Mouse (Mus musculus) heart, postnatal 14 days (tissue): ENCODE results near the gene Morc2a. TPM values are rescaled to one million over a fixed set of nuclear protein-coding genes. Genes with fewer than 3 reads are reported as not detected.

Source experiments
- DNase-seq, 2 experiments: peaks; one replicate each; pipeline ENCODE4 v3.0.0; 2021 to 2022
- intact Hi-C: fragments of 180-260 bp; cut with DNase I; formaldehyde crosslinking; loops from one replicate; pipeline ENCODE4 v1.15.1; 2025
- long read RNA-seq, 2 experiments: library from polyadenylated mRNA; stranded (forward); transcript quantifications; one replicate each; pipeline ENCODE4 v2.0.0; 2021
- total RNA-seq, 2 experiments: library from RNA; stranded (reverse); gene quantifications; 2 replicates each; pipeline ENCODE4 v1.2.3; 2021

The Morc2a gene
- total RNA-seq: 10 to 100 TPM; 23.1 to 27.4 TPM
- long read RNA-seq, experiment 1, full-length matches to known transcripts: 4 of 15 reads
- long read RNA-seq, experiment 1, partial matches to known transcripts: 6 of 15 reads
- long read RNA-seq, experiment 1, other reads (novel, unspliced or antisense): 5 of 15 reads
- long read RNA-seq, experiment 2, full-length matches to known transcripts: 1 of 9 reads
- long read RNA-seq, experiment 2, partial matches to known transcripts: 4 of 9 reads
- long read RNA-seq, experiment 2, other reads (novel, unspliced or antisense): 4 of 9 reads

DNA sequence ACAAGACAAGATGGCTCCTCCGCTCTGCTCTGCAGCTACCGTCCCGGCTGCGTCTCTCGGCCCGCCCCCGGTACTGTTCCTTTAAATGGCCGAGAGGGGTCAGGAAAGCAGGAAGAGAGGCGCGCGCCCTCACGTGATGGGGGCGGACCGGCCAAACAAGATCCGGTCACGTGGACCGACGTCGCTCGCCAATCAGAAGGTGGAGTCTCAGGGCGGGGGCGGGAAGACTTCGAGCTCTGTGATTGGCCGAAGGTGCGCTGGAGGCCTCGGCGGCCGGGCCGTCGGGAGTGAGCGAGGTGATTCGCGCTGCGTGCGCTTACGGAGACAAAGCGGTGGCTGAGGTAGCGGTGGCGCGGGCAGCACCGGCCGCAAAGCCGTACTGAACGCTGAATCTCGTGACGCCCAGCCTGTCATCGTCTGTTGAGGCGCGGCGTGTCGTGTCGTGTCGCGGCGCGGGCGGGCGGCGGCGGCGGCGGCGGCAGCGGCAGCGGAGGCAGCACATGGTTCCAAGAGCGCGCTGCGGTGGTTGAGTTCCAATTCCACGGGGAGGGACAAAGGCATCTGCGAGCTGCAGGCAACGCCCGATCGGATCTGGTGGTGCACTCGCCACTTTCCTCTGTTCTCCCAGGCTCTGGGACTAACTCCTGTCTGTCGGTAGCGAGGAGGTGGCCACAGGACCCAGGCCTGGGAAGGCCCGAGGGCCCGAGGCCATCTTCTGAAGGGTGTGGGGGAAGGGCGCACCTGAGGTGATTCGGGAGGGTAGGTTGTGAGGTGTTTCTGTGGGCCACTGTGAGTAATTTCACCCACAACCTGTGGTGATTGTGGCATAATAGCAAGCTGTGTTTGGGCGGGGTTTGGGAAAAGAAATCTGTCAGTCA lies at the start of gene Morc2a:
Gene Morc2a, plus strand, starts transcription at position 228 of the 878 bp plus-strand sequence.
- intact Hi-C loops: loop anchor here (5.0 kb wide), 1 partner anchor 112 kb away; no protein-coding TSS in a partner anchor
- peak; percentile 96 for DNase-seq

DNA sequence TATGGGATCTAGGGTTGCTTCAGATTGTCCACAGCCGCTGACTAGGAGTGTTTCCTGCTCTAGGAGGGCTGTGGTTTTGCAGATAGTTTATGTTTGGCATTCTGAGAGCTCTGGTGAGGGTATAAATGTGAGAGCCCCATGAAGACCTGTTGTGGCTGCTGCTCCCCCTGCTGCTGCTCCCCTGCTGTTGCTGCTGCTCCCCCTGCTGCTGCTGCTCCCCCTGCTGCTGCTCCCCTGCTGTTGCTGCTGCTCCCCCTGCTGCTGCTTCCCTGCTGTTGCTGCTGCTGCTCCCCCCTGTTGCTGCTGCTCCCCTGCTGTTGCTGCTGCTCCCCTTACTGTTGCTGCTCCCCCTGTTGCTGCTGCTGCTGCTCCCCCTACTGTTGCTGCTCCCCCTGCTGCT lies 47.0 kb upstream of the Morc2a start:
- DNase-seq: peak; percentile 15 to 19
- intact Hi-C loops: loop anchor here (1.0 to 5.0 kb wide), 2 partner anchors 67 to 85 kb away; no protein-coding TSS in a partner anchor

- DNase-seq: peak; percentile 23 to 31
- intact Hi-C loops: loop anchor here (5.0 kb wide), 1 partner anchor 85 kb away; no protein-coding TSS in a partner anchor
Observed at GRCm38 (mm10) chr11:3602687-3603086, 46.3 kb upstream of the Morc2a start.

DNA sequence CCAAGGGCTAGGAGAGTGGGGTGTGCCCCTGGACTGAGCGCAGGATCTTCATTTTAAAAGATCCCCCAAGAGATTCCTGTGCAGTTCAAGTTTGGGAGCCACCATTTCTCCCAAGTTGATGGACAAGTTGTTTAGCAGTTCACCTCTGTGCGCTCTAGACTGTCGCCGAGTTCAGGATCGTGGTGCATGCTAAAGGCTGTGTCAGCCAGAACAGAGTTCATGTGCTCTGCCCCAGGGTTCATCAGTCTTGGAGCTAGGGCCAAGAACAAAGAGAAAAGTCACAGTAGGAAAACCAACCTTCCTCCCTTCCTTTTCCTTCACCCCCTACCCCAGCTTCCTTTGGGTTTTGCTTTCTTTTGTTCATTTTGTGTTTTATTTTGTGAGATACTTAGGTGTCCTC lies 42.5 kb upstream of the Morc2a start:
- intact Hi-C loops: no loop called here
- DNase-seq: no peak

- DNase-seq: no peak
- intact Hi-C loops: no loop called here
Observed at GRCm38 (mm10) chr11:3615576-3615975, 33.4 kb upstream of the Morc2a start.

DNA sequence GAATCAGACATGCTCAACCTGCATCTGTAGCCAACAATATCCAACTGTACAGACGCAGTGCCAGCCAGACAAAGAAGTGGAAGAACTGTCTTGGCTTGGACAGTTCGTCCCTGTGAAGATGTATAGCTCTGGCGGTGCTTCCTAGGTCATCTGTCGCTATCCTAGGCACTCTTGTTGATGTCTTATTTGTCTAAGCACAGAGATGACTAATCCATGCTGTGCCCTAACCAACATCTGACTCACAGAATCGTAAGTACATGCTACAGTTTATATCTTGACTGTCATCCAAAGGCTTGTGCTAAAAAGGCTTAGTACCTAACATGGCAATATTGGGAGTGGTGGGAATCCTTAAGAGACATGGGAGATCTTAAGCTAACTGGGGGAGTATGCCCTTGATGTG lies 26.2 kb upstream of the Morc2a start:
- intact Hi-C loops: no loop called here
- no peak for DNase-seq

- no peak for DNase-seq
- intact Hi-C loops: no loop called here
Observed at GRCm38 (mm10) chr11:3624391-3625027, 24.5 kb upstream of the Morc2a start.

GRCm38 (mm10) chr11:3628999-3629491 lies 19.9 kb upstream of the Morc2a start:
- DNase-seq: peak; percentile 20 to 23
- intact Hi-C loops: no loop called here

GRCm38 (mm10) chr11:3633269-3633668 lies 15.7 kb upstream of the Morc2a start:
- intact Hi-C loops: loop anchor here (2.0 kb wide), 2 partner anchors 98 to 160 kb away; no protein-coding TSS in a partner anchor
- DNase-seq: peak; percentile 8 to 30

DNA sequence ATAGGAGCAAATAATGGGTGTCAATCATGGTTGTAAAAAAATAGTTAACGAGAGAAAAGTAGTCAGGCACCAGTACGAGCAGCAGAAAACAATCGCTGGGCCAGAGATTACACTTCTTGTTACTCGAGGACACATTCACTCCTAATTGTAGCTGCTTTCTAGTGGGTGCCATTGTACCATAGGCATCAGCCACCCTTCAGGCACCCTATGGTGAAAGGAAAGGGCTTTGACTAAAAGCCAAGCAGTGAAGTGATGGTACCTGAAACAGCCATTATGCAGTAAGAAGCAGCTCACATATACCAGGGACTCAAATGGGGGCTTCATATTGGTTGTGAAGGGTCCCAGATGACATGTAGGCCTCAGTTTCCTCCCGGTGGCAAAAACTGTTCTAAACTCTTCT lies 1.3 kb upstream of the Morc2a start:
- intact Hi-C loops: loop anchor here (5.0 kb wide), 1 partner anchor 110 kb away; no protein-coding TSS in a partner anchor
- DNase-seq: no peak

DNA sequence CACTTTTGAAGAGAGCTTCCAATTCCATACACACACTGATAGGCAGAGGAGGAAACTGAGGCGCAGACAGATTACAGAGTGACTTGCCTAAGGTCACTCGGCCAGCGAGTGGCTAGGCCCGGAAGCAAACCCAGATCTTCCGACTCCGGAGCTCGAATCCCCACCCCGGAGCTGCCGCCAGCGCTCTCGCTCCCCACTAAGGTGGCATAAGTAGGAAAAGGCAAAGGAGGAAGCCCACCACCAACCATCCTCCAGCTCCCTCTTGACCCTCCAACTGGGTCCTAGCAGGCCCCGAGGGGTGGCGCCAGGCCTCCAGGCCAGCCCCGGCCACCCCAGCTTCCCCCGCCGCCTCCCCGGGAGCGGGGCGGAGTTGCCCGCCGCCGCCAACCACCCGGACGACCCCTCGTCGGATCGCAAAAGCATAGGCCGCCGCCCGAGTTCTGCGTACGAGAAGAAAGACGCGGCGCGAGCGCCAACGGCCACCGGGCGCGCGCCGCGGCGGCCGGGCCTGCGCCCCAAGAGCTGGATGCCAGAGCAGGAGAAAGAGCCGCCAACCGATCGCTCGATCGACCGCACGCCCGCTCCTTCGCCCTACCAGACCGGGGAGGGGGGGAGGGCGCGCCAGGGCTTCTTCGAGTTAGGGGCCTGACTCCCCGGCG lies 557 bp upstream of the Morc2a start:
- intact Hi-C loops: loop anchor here (5.0 kb wide), 1 partner anchor 111 kb away; no protein-coding TSS in a partner anchor
- no peak for DNase-seq

DNA sequence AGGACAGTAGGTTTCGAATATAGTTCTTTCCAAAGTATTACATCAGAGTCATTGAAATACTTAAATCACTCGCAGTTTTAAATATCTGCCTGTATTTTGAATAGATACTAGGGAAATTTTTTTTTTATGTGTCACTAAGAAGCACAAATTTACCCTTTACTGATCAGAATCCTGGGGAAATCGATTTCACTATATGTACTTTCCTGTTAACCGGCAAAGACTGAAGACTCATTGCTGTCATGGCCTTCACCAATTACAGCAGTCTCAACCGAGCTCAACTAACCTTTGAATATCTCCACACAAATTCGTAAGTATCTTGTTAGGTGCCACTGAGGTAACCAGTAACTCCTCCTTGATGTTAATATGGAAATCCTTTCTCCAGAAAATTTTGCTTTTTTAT lies 1.1 kb downstream of the Morc2a start:
- intact Hi-C loops: no loop called here
- no peak for DNase-seq

- no peak for DNase-seq
- intact Hi-C loops: no loop called here
Observed at GRCm38 (mm10) chr11:3661964-3662363, 13.0 kb downstream of the Morc2a start.

GRCm38 (mm10) chr11:3667506-3667905 lies 18.5 kb downstream of the Morc2a start:
- no peak for DNase-seq
- intact Hi-C loops: no loop called here

DNA sequence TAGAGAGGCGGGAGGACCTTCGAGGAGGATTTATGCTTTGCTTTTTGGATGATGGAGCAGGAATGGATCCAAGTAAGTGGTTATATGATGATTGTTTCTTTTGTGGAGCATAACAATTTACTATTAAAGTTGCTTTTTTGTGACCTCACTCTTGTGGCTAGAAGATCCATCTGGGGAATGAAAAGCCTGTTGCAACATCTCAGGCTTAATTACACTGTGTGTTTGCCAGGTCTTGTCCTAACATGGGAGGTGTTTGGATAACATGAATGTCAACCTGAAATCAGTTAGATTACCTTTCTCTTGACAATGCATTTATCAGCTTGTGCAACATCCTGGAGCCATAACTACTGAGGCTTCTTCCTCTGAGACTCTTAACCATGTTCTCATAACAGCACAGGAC lies 19.8 kb downstream of the Morc2a start:
- DNase-seq: no peak
- intact Hi-C loops: no loop called here

- intact Hi-C loops: no loop called here
Observed at GRCm38 (mm10) chr11:3669849-3670248, 20.9 kb downstream of the Morc2a start.

GRCm38 (mm10) chr11:3671000-3671628 lies 22.1 kb downstream of the Morc2a start:
- DNase-seq: no peak
- intact Hi-C loops: no loop called here

More at GRCm38 (mm10) chr11:3669849-3670248, 20.9 kb downstream of the Morc2a start:
- DNase-seq: no peak

GRCm38 (mm10) chr11:3674545-3674944 lies 25.6 kb downstream of the Morc2a start:
- intact Hi-C loops: no loop called here
- no peak for DNase-seq

- DNase-seq: no peak
- intact Hi-C loops: no loop called here
Observed at GRCm38 (mm10) chr11:3676423-3676822, 27.4 kb downstream of the Morc2a start.

- intact Hi-C loops: no loop called here
Observed at GRCm38 (mm10) chr11:3677204-3677603, 28.2 kb downstream of the Morc2a start.

More at GRCm38 (mm10) chr11:3677204-3677603, 28.2 kb downstream of the Morc2a start:
- no peak for DNase-seq
